ENCODE assay signal across 8 mouse cellular contexts in the genomic region with DNA sequence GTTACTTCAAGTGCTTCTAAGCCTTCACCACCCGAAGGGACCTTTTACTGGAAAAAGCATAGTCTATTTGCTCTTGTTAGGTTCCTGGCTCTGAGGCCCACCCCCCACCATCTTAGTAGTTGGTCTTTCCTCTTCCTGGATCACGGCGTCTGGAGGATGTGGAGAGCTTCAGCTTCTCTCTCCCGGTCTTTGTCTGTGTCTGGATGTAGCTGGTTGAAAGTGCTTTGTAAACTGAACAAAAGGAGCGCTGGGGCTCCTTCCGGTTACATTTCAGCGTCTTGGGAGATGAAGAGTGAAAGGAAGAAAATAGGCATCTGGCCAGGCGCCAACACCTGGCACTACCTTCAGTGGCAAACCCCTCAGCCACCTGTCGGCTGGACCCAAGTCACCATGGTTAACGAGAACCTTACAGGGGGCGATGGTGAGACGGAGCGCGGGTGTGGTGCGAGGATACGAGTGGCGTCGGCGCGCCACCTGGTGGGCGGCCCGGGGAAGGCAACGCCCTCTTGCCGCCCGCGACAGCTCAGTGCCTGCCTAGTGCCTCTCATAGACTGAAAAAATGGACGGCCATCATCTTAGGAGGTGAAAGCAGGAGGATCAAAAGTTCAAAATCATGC. TPM values are rescaled to one million over a fixed set of nuclear protein-coding genes. Genes with fewer than 3 reads are reported as not detected.
DNase-seq lines count a peak whose midpoint lies in the region; ATAC-seq lines count a peak whose summit lies in the region.

No protein-coding gene starts in this region.

- peaks cover 75% of the 10 kb centered on the region for H3K27me3 ChIP-seq in megakaryocyte, embryonic 14.5 days (replicated peaks)

- H3K9me3 ChIP-seq in megakaryocyte, embryonic 14.5 days: no peaks in the 10 kb centered on the region

- no peaks in the 10 kb centered on the region for H3K36me3 ChIP-seq in megakaryocyte, embryonic 14.5 days (replicated peaks; ENCODE audit: low read length)

- peaks cover 25% of the 10 kb centered on the region for H3K4me1 ChIP-seq in megakaryocyte, embryonic 14.5 days

- H3K4me3 ChIP-seq in megakaryocyte, embryonic 14.5 days (replicated peaks): peak overlapping the region; percentile 93

- peak; percentile 85 for ATAC-seq in activated CD4-positive, CD25-positive, alpha-beta regulatory T cell, adult 4 months
- peak; percentile 92 for ATAC-seq in common myeloid progenitor, adult 5-6 weeks (replicated peaks; ENCODE audit: low read depth, poor library complexity, severe bottlenecking)
- ATAC-seq in inflammation-experienced regulatory T-cells, adult 6 months: peak; percentile 90

- peak; percentile 93 for DNase-seq in gastrocnemius, postnatal 10 days
- DNase-seq in left cerebral cortex, adult 9 months (ENCODE audit: low spot score in 2 of 2): peak; percentile 46 to 87
- DNase-seq in right cerebral cortex, adult 2 months (ENCODE audit: low spot score in 2 of 2): peak; percentile 85 to 87
- DNase-seq in urinary bladder, postnatal 10 days (ENCODE audit: low spot score): peak; percentile 55

RNA-seq across cellular contexts. Expression of gene Nxph3, which starts 6.2 kb away (rescaled TPM):
- not detected for polyA plus RNA-seq in activated CD4-positive, CD25-positive, alpha-beta regulatory T cell, adult 4 months (2017; shearing (Covaris generic))
- not detected in 2 replicates for total RNA-seq in common myeloid progenitor, adult 5-6 weeks (2017)
- total RNA-seq in gastrocnemius, postnatal 10 days (2021): 1 to 10 TPM in 1 of 2 experiments, under 1 TPM in 1; 0.87 to 1.1 TPM
- not detected for polyA plus RNA-seq in inflammation-experienced regulatory T-cells, adult 6 months (2017; shearing (Covaris generic))
- 0.04 TPM in 1 of 2 replicates, not detected in the other for polyA plus RNA-seq in megakaryocyte, embryonic 14.5 days (2012; ENCODE audit: insufficient read depth, low replicate concordance)

Comparison
In these comparisons a context has a peak if more than half of its experiments do, and no peak if none do; other contexts are left out.
1. Peak in every context shown above with its lines: DNase-seq, ATAC-seq and H3K4me3 ChIP-seq.